Mouse (Mus musculus) liver, adult 2 months (tissue): ENCODE data around the gene Tsfm. TPM values are rescaled to one million over a fixed set of nuclear protein-coding genes. Genes with fewer than 3 reads are reported as not detected.
"Not testable (repeated sequence)": the region's sequence is repeated elsewhere in the genome, so short reads cannot be mapped to it uniquely, and the experiment has no call there.

Experiments used
- DNase-seq: peaks from one replicate; pipeline ENCODE4 v3.0.0-alpha.2; 2011; ENCODE audit warnings: low read depth, low spot score; ENCODE audit errors: extremely low read depth
- H3K27ac ChIP-seq: fragments of 200-500 bp; replicated peaks from 2 replicates; pipeline ENCODE4 v1.5.1; 2012; ENCODE audit warnings: low read depth, mild to moderate bottlenecking, control low read depth, inconsistent platforms, low read length; ENCODE audit not compliant: insufficient read depth
- H3K27me3 ChIP-seq: fragments of 200-500 bp; 2 replicates; pipeline ENCODE4 v1.6.1; 2012; ENCODE audit warnings: mild to moderate bottlenecking, moderate library complexity, low read length, inconsistent platforms; ENCODE audit not compliant: control insufficient read depth, insufficient read depth
- H3K36me3 ChIP-seq: fragments of 200-500 bp; 2 replicates; pipeline ENCODE4 v1.6.1; 2012; ENCODE audit warnings: low read length, inconsistent platforms; ENCODE audit not compliant: control insufficient read depth, insufficient read depth
- H3K4me1 ChIP-seq: fragments of 200-500 bp; 2 replicates; pipeline ENCODE4 v1.6.1; 2011; ENCODE audit warnings: low read length; ENCODE audit not compliant: control insufficient read depth, insufficient read depth
- H3K4me3 ChIP-seq: fragments of 200-500 bp; 2 replicates; pipeline ENCODE4 v1.5.1; 2011; ENCODE audit warnings: low read depth, mild to moderate bottlenecking, control low read depth, low read length, moderate library complexity; ENCODE audit not compliant: insufficient read depth
- H3K79me2 ChIP-seq: fragments of 200-500 bp; 2 replicates; pipeline ENCODE4 v1.6.1; 2012; ENCODE audit warnings: inconsistent platforms, mild to moderate bottlenecking, low read length, moderate library complexity; ENCODE audit not compliant: control insufficient read depth, insufficient read depth
- H3K9ac ChIP-seq: fragments of 200-500 bp; 2 replicates; pipeline ENCODE4 v1.6.1; 2012; ENCODE audit warnings: low read depth, mild to moderate bottlenecking, control low read depth, inconsistent platforms, low read length
- CTCF ChIP-seq: fragments of 200-500 bp; IDR thresholded peaks from 2 replicates; pipeline ENCODE4 v1.5.1; 2011; ENCODE audit warnings: low read depth, low read length, control low read depth
- POLR2A ChIP-seq: fragments of 200-500 bp; IDR thresholded peaks from 2 replicates; pipeline ENCODE4 v1.6.1; 2011; ENCODE audit warnings: low read length, control low read depth; ENCODE audit not compliant: insufficient read depth; ENCODE audit errors: extremely low read depth
- WGBS: fragments of 180-500 bp; shearing (Covaris S2); methylation state at CpG from one replicate; pipeline ENCODE4 v1.1.7; 2018; 5-methylcytosine and 5-hydroxymethylcytosine counted together
- polyA plus RNA-seq: library from polyadenylated mRNA; depleted of rRNA; stranded (reverse); fragments of >200 nt; gene quantifications from 2 replicates; pipeline ENCODE4 v1.2.3, GENCODE M21; 2012
- total RNA-seq: library from RNA; depleted of rRNA; stranded (reverse); fragments of >200 nt; gene quantifications from 2 replicates; pipeline ENCODE4 v1.2.3, GENCODE M21; 2014

The Tsfm gene
- total and polyA plus RNA-seq, 2 experiments, result 17.4 to 21.6 TPM

DNA sequence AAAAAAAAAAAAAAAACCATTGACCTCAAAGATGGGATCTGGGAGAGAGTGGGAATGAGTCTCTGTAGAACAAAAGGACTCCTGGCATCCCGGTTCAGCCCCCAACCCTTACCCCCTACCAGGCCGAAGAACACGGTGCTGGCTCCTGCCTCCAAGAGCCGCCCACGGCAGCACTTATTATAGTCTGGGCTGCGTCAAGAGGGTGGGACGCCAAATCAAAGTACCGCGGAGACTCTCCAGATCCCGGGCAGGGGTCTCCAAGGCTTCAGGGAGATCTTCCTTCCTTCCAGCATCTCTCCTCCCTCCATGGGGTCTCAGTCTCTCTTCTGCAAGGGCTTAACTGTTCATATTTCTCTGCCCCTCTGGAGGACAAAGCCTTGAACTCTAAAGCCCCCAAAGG, 46.9 kb upstream of the Tsfm start:
- Histone ChIP-seq H3K36me3 (no peaks in the 10 kb centered on the region), H3K4me3 (no peak overlapping the region), H3K79me2 (no peaks in the 10 kb centered on the region; the same call in 1 of the 2 replicates), H3K4me1 (peaks cover 21% of the 10 kb centered on the region), H3K27me3 (no peaks in the 10 kb centered on the region), H3K27ac (no peak overlapping the region), H3K9ac (no peak overlapping the region)
- WGBS, result 60% methylated on average over 10 of the region's 10 CpGs
- TF ChIP-seq CTCF (no peak), POLR2A (no peak)
- no peak for DNase-seq

DNA sequence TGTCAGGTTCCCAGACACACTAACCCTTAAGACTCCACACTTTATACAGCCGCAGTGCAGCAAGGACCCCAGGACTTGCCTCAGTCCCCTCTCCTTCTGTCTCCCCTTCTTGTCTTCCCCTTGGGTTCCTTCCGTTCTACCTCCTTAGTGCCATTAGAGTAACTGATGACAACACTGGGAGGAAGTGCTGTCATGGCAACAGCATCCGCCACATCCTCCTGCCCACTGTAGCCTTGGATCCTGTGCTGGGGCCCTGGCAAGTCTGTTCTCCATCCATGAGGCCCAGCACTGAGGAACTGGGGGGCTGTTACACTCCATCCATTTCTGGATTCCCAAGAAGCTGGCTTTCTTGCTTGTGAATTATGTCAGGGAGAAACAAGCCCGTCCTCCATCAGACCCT, 45.4 kb upstream of the Tsfm start:
- H3K4me3 ChIP-seq, result no peak overlapping the region; the same call in 1 of the 2 replicates
- no peaks in the 10 kb centered on the region; the same call in 1 of the 2 replicates for H3K79me2 ChIP-seq
- no peaks in the 10 kb centered on the region for H3K36me3 ChIP-seq
- H3K27ac ChIP-seq, result no peak overlapping the region
- no peaks in the 10 kb centered on the region for H3K27me3 ChIP-seq
- H3K4me1 ChIP-seq, result peaks cover 17% of the 10 kb centered on the region
- 83% methylated on average over 4 of the region's 4 CpGs for WGBS
- TF ChIP-seq CTCF (no peak), POLR2A (no peak)
- H3K9ac ChIP-seq, result no peak overlapping the region
- no peak for DNase-seq

DNA sequence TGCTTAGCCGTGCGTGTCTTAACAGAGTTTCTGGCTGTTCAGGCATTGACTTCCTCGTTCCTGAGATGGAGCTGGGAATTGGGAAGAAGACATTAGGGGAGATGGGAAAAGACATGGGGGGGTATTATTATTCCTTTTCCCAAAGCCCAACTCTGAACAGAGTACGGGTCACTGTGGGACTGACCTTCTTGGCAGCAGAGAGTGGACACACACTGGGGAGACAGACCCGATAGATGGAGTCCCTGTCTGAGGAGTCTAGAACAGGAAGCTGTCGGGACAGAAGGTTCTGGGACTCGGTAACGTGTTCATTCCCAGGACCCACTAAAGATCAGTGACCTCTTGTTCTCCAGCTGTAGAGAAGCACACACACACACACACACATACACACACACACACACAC, 45.0 kb upstream of the Tsfm start:
- 73% methylated on average over 8 of the region's 8 CpGs for WGBS
- Histone ChIP-seq H3K27me3 (no peaks in the 10 kb centered on the region), H3K36me3 (no peaks in the 10 kb centered on the region), H3K79me2 (no peaks in the 10 kb centered on the region; the same call in 1 of the 2 replicates), H3K4me1 (peaks cover 15% of the 10 kb centered on the region), H3K9ac (no peak overlapping the region), H3K27ac (no peak overlapping the region), H3K4me3 (no peak overlapping the region)
- no peak for TF ChIP-seq POLR2A
- no peak for TF ChIP-seq CTCF
- no peak for DNase-seq

DNA sequence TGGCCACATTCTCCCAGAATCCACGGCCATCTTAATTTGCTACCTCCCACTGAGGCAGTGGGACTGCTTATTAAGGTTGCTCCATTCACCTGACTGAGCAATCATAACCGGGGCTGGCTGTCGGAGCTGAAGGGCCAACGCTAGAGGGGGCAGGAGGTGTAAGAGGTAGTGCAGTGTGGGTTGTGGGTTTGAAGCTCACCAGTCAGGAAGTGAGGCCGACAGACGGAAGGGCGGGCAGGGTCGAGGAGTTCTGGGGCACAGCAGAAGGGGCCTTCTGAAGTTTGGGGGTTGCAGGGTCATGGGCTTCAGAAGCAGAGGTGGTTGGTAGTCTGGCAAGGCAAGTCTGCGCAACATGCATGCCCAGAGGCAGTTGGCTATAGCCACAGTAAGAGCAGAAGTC, 44.4 kb upstream of the Tsfm start, which contains the start of gene Agap2:
Gene Agap2 (plus strand): TSS at position 205 of the 400 bp plus-strand sequence.
- Histone ChIP-seq H3K27ac (no peak within 1 kb of the TSS), H3K79me2 (no peaks in the 10 kb centered on the region; the same call in 1 of the 2 replicates), H3K27me3 (no peaks in the 10 kb centered on the region), H3K4me3 (no peak within 1 kb of the TSS; the same call in 1 of the 2 replicates), H3K36me3 (no peaks in the 10 kb centered on the region), H3K9ac (no peak within 1 kb of the TSS), H3K4me1 (peaks cover 13% of the 10 kb centered on the region; the same call in 1 of the 2 replicates)
- peak; percentile 17; the same call in 1 of the 2 replicates for TF ChIP-seq CTCF
- no peak for TF ChIP-seq POLR2A
- DNase-seq, result no peak
- WGBS, result 77% methylated on average over 9 of the region's 9 CpGs

DNA sequence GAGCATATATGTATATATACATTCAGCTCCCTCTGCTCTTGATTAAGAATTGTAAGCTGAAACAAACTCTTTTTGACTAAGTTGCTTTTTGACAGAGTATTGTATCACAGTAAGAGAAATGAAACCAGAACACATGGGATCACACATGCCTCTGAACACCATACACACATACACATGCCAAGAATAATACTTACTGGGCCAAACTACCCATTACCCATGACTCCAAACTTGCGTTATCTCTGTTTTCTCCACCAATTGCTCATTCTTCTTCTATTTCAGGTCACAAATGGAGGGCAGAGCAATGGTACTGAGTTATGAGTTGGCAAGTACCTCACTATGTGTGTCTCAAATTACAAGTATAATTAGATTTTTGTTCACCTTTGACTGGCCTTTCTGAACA, 43.3 kb upstream of the Tsfm start:
- 88% methylated on average over 1 of the region's 1 CpGs for WGBS
- H3K27ac ChIP-seq, result no peak overlapping the region
- no peaks in the 10 kb centered on the region; the same call in 1 of the 2 replicates for H3K79me2 ChIP-seq
- no peak overlapping the region for H3K4me3 ChIP-seq
- no peak for DNase-seq
- H3K36me3 ChIP-seq, result no peaks in the 10 kb centered on the region
- no peak overlapping the region for H3K9ac ChIP-seq
- peaks cover 12% of the 10 kb centered on the region; the same call in 1 of the 2 replicates for H3K4me1 ChIP-seq
- H3K27me3 ChIP-seq, result no peaks in the 10 kb centered on the region
- TF ChIP-seq POLR2A, result no peak
- no peak for TF ChIP-seq CTCF

DNA sequence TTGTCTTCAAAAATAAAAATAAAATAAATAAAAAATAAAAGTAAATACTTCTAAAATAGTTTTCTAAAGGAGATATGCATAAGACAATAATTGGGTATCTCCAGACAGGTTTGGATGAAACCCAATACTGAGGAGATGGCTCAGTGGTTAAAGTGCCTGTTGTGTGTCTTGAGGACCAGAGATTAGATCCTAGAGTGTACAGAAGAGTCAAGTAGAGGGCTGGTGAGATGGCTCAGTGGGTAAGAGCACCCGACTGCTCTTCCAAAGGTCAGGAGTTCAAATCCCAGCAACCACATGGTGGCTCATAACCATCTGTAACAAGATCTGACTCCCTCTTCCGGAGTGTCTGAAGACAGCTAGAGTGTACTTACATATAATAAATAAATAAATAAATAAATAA, 42.3 kb upstream of the Tsfm start:
- WGBS, result 70% methylated on average over 2 of the region's 2 CpGs
- not testable (repeated sequence) for H3K36me3 ChIP-seq, H3K27ac ChIP-seq, DNase-seq, H3K4me3 ChIP-seq, H3K27me3 ChIP-seq, H3K9ac ChIP-seq, H3K79me2 ChIP-seq
- peaks cover 12% of the 10 kb centered on the region; the same call in 1 of the 2 replicates for H3K4me1 ChIP-seq

DNA sequence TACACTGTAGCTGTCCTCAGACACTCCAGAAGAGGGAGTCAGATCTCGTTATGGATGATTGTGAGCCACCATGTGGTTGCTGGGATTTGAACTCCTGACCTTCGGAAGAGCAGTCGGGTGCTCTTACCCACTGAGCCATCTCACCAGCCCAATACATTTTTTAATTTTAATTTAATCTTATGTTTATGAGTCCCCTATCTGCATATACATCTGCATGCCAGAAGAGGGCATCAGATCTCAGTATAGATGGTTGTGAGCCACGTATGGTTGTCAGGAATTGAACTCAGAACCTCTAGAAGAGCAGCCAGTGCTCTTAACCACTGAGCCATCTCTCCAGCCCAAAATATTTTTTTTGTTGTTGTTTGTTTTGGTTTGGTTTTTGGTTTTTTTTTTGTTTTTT, 41.6 kb upstream of the Tsfm start:
- H3K4me3 ChIP-seq, H3K27me3 ChIP-seq, H3K9ac ChIP-seq, H3K27ac ChIP-seq, H3K79me2 ChIP-seq, DNase-seq: not testable (repeated sequence)
- 86% methylated on average over 4 of the region's 4 CpGs for WGBS
- Histone ChIP-seq H3K4me1 (peaks cover 12% of the 10 kb centered on the region), H3K36me3 (peaks cover 13% of the 10 kb centered on the region)
